In the genomic region with DNA sequence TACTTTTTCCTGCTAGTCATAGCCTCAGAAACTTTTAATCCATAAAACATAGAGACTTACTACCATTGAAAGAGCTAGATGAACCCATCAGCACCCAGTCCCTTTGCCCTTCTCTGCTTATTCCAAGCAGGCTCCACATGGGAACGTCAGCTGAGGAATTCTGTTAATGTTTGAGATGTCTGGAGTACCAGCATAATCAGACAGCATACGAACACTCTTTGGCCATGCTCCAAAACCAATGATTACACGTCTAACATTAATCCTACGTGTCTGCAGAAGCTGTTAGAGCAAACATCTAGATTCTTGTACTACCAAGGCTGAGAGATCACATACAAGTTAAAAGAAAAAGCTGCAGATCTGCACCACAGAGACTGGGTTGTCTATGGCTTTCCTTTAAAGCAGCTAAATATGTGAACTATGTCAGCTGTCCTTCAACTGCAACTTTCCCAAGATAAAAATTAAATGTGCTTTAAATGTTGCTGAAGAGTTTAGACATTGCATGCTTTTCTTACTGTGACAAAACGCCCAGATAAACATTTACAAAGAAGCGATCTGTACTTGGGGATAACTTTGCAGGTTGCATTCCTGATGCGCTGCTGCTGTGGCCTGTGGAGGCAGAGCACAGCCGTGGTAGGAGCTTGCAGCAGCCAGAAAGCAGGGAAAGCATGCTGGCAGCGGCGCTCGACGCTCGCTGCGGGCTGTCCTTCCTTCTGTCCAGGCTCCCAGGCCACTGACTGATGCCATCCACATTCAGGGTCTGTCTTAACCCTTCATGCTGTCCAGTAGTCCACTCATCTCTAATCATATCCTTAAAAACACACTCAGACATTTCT, we compare ENCODE assay signal across 13 mouse cellular contexts. TPM values are rescaled to one million over a fixed set of nuclear protein-coding genes. Genes with fewer than 3 reads are reported as not detected.
DNase-seq lines count a peak whose midpoint lies in the region; ATAC-seq and TF ChIP-seq lines count a peak whose summit lies in the region.
"Had no signal": no experiment of that assay in that cellular context is flagged by ENCODE, and none has a peak within 500 bp of the region (broad histone marks: within the 10 kb centered on the region; RNA-seq: fewer than 3 reads in every experiment).

No protein-coding gene starts in this region.

- H3K27me3 ChIP-seq in heart, embryonic 15.5 days = no peaks in the 10 kb centered on the region
- H3K27me3 ChIP-seq in stomach, embryonic 16.5 days (ENCODE audit: control insufficient read depth, insufficient read depth, low read length) = no peaks in the 10 kb centered on the region
- H3K27me3 ChIP-seq: forebrain, embryonic 15.5 days had no signal

- peak overlapping the region; percentile 30 for H3K4me2 ChIP-seq in heart, embryonic 15.5 days
- H3K4me2 ChIP-seq in stomach, embryonic 16.5 days (ENCODE audit: low read depth, low read length) = no peak overlapping the region
- H3K4me2 ChIP-seq: forebrain, embryonic 15.5 days had no signal

- no peaks in the 10 kb centered on the region for H3K9me3 ChIP-seq in heart, embryonic 15.5 days (replicated peaks)
- H3K9me3 ChIP-seq in stomach, embryonic 16.5 days (replicated peaks; ENCODE audit: control insufficient read depth, low read length) = no peaks in the 10 kb centered on the region
- H3K9me3 ChIP-seq: forebrain, embryonic 15.5 days had no signal

- H3K27ac ChIP-seq in heart, embryonic 15.5 days = peak overlapping the region; percentile 87
- H3K27ac ChIP-seq in stomach, embryonic 16.5 days (ENCODE audit: low read length) = peak overlapping the region; percentile 50; the same call in 1 of the 2 replicates
- H3K27ac ChIP-seq: forebrain, embryonic 15.5 days; liver, embryonic 14.5 days had no signal

- H3K36me3 ChIP-seq in heart, embryonic 15.5 days = no peaks in the 10 kb centered on the region
- no peaks in the 10 kb centered on the region for H3K36me3 ChIP-seq in stomach, embryonic 16.5 days (ENCODE audit: control insufficient read depth, insufficient read depth, low read length)
- H3K36me3 ChIP-seq: forebrain, embryonic 15.5 days; G1E had no signal

- peak; percentile 48; the same call in 1 of the 2 replicates for ATAC-seq in heart, embryonic 15.5 days (replicated peaks; ENCODE audit: insufficient number of reproducible peaks, insufficient read depth, low FRiP score, low read depth)
- ATAC-seq in stomach, embryonic 16.5 days (ENCODE audit: insufficient read depth, low FRiP score) = no peak
- ATAC-seq: forebrain, embryonic 15.5 days had no signal

- no peak for TF ChIP-seq POLR2A in lung, adult 2 months (IDR thresholded peaks at IDR 0.05; ENCODE audit: borderline replicate concordance, extremely low read depth, low read depth, low read length)

- WGBS in lung, adult 2 months = 42% methylated on average over 14 of the region's 14 CpGs
- 18% methylated on average over 14 of the region's 14 CpGs for WGBS in heart, embryonic 15.5 days
- WGBS in stomach, embryonic 16.5 days = 29% methylated on average over 14 of the region's 14 CpGs

- H3K4me1 ChIP-seq in lung, adult 2 months (ENCODE audit: control insufficient read depth, insufficient read depth, low read length) = peaks cover 28% of the 10 kb centered on the region
- peaks cover 51% of the 10 kb centered on the region for H3K4me1 ChIP-seq in heart, embryonic 15.5 days (replicated peaks)
- H3K4me1 ChIP-seq in stomach, embryonic 16.5 days (ENCODE audit: control insufficient read depth, insufficient read depth, low read length) = peaks cover 28% of the 10 kb centered on the region

- 0 out of 2 replicates have a peak overlapping the region, but pooled peaks have one; percentile 27 for H3K9ac ChIP-seq in heart, embryonic 15.5 days
- H3K9ac ChIP-seq in stomach, embryonic 16.5 days (ENCODE audit: low read length) = 0 out of 2 replicates have a peak overlapping the region, but pooled peaks have one; percentile 24
- H3K9ac ChIP-seq: forebrain, embryonic 15.5 days; liver, embryonic 14.5 days had no signal

- peak; percentile 28 to 36 for DNase-seq in lung, adult 18-20 months
- DNase-seq in lung, adult 2 months = no peak
- DNase-seq in kidney, postnatal 25 days = peak; percentile 37 to 50
- DNase-seq in adrenal gland, postnatal 25 days = no peak
- no peak for DNase-seq in cerebellum, adult 11-12 months
- DNase-seq: adrenal gland, postnatal 14 days; cerebellum, postnatal 25 days; spleen, adult 18-20 months had no signal

- H3K4me3 ChIP-seq in lung, adult 2 months (replicated peaks; ENCODE audit: extremely low read depth, low read depth, low read length) = no peak overlapping the region
- no peak overlapping the region for H3K4me3 ChIP-seq in heart, embryonic 15.5 days
- no peak overlapping the region for H3K4me3 ChIP-seq in stomach, embryonic 16.5 days (replicated peaks; ENCODE audit: low read length)
- H3K4me3 ChIP-seq: forebrain, embryonic 15.5 days had no signal

- TF ChIP-seq CTCF in lung, adult 2 months (IDR thresholded peaks at IDR 0.05; ENCODE audit: insufficient read depth, low read length) = no peak

RNA-seq across cellular contexts. Expression of gene Rassf8, which starts 49.9 kb away (rescaled TPM):
- 23.0 and 34.2 TPM in 2 replicates for polyA plus RNA-seq in lung, adult 2 months (2012; rRNA removed)
- 10.5 and 12.0 TPM in 2 replicates for polyA plus RNA-seq in heart, embryonic 15.5 days (2015; fragmentation: Nextera tagmentation; extraction: Ambion mirVana)
- 4.9 and 5.7 TPM in 2 replicates for polyA plus RNA-seq in stomach, embryonic 16.5 days (2015; fragmentation: Nextera tagmentation; extraction: Ambion mirVana)
- total RNA-seq in adrenal gland, postnatal 25 days (2021) = 105 and 107 TPM in 2 replicates
- polyA plus RNA-seq: G1E had no signal

Comparison
In these comparisons a context has a peak if more than half of its experiments do, and no peak if none do; other contexts are left out.
1. DNase-seq: peak in lung, adult 18-20 months (2 of 2) and kidney, postnatal 25 days (2 of 2); none in lung, adult 2 months (single experiment), adrenal gland, postnatal 25 days (single experiment) and cerebellum, adult 11-12 months (single experiment).